Mouse (Mus musculus) left cerebral cortex, postnatal 14 days (tissue): ENCODE data around the gene Dnase1l2. TPM values are rescaled to one million over a fixed set of nuclear protein-coding genes. Genes with fewer than 3 reads are reported as not detected.
A peak's percentile ranks its signal among the peaks of the same experiment; 100 is the strongest.
"Not testable (repeated sequence)": the region's sequence is repeated elsewhere in the genome, so short reads cannot be mapped to it uniquely, and the experiment has no call there.

Experiments
- DNase-seq, 2 experiments: peaks; one replicate each; pipeline ENCODE4 v3.0.0; 2021 to 2022; ENCODE audit warnings: low spot score in 2 of 2, mixed read lengths in 1 of 2
- intact Hi-C: fragments of 180-260 bp; cut with DNase I; formaldehyde crosslinking; loops from one replicate; pipeline ENCODE4 v1.15.1; 2025
- total RNA-seq, 2 experiments: library from RNA; stranded (reverse); gene quantifications; 2 replicates each; pipeline ENCODE4 v1.2.3; 2021

Dnase1l2 gene
- total RNA-seq, 2 experiments from 2014 or later: 4.8 to 6.5 TPM

DNA sequence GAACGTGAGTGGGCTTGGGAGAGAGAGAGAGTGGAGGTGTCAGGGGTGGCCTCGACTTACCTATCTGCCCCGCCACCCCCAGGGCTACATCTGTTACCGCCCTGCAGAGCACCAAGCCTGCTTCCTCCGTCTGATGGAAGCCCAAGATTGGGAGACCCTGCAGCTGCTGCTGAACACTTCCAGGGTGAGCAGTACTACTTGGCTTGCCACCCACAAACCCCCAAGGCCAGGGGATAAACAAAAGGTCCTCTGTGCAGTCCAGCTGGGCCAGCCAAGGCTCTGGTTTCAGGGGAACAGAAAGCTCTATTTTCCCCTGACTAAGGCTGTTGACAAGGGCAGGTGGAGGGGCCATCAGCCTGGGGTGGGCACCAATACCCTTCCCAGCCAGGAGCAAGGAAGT, 31.7 kb upstream of the Dnase1l2 start:
- intact Hi-C loops: no loop called here
- peak; percentile 59 to 69 for DNase-seq

DNA sequence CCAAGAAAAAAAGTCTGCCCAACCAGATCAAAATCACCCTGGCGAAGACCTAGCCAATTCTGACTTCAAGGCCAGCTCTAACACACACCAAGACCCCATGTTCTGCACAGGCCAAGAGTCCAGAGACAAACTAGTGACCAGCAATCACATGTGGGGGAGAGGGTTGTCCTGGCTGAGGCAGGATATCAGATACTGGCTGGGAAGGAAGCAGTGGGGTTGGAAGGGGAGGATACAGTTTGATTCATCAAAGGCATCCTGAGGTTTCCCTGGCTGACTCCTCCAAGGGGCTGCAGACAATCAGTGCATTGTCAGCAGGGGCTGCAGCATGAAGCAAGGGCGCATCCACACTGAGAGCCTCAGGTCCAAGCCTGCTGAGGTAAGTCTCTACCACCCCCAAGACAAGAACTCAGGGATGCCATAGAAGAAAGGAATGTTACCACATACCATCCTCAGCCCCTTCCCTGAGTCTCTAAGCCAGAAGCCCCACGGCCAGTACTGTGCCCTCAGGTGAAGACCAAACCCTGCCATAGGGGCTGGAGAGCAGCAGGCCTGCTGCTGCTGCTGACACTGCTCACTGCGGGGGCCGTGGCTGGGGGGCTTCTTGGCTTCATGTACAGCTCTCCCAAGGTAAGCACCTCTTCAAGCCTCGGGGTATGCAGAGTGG, 30.8 kb upstream of the Dnase1l2 start, which contains the start of gene Bricd5:
TSS of gene Bricd5 (plus strand) at position 273 of the 664 bp plus-strand sequence.
- intact Hi-C loops: no loop called here
- no peak for DNase-seq

DNA sequence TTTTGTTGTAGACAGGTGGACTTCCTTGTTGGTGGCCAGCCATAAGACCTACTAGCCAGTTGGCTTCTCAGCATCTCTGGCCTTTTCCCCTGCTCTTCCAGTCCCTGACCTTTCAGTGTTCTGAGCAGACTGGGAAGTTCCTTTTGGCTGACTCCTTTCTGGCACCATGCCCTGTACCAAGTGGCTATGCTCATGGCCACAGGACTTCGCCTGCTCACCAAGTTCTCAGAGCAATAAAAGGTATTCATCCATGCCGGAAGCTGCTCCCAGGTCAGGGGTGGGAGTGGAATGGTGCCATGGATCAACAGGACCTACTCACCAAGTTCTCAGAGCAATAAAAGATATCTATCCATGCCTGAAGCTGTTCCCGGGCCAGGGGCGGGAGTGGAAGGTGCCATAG, 29.6 kb upstream of the Dnase1l2 start:
- DNase-seq: no peak
- intact Hi-C loops: no loop called here

DNA sequence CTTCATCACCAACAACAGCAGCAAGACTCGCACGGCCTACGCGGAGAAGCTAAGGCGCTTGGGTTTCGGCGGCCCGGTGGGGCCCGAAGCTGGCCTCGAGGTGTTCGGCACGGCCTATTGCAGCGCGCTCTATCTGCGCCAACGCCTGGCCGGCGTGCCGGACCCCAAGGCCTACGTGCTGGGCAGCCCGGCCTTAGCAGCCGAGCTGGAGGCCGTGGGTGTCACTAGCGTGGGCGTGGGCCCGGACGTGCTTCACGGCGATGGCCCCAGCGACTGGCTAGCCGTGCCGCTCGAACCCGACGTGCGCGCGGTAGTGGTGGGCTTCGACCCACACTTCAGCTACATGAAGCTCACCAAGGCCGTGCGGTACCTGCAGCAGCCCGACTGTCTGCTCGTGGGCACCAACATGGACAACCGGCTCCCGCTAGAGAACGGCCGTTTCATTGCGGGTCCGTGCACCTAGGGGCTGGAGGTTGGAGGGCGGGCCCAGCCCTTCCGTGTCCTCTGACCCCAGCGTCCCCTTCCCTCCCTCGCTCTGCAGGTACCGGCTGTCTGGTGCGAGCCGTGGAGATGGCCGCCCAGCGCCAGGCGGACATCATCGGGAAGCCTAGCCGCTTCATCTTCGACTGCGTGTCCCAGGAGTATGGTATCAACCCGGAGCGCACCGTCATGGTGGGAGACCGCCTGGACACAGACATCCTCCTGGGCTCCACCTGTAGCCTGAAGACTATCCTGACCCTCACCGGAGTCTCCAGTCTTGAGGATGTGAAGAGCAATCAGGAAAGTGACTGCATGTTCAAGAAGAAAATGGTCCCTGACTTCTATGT, 28.0 kb upstream of the Dnase1l2 start:
- intact Hi-C loops: no loop called here
- no peak for DNase-seq

DNA sequence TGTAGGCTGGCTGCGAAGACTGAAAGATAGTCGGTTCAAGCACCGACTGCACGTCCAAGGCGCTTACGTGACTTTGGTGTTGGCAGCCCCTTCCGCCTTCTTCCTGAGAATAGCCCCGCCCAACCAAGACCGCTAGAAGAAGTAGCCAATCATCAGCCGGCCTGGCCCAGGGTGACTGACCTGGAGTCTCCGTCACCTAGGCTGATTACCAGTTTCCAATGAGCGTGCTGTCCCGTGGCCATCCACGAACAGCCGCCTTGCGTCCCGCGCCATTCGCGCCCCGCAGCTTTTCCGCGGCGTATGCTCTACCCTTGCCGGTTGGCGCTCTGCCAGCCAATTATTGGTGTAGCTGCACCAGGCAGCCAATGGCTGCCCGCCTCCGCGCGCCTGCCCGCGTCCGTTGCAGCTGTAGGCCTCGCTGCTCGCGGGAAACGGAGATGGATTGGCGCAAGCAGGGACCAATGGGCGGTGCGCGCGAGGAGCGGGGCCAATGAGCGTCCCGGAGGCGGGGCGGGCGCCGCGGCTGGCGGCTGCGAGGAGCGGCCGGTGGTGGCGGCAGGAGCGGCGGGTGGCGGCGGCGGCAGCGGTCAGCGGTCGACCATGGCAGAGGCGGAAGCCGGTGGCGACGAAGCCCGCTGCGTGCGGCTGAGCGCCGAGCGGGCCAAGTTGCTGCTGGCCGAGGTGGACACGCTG, 27.2 kb upstream of the Dnase1l2 start, which contains the start of the genes E4f1 and Pgp:
TSS of gene E4f1 (minus strand) at position 404 of the 693 bp plus-strand sequence.
TSS of gene Pgp (plus strand) at position 483 of the 693 bp plus-strand sequence.
- intact Hi-C loops: no loop called here
- DNase-seq: peak; percentile 99 to 100

DNA sequence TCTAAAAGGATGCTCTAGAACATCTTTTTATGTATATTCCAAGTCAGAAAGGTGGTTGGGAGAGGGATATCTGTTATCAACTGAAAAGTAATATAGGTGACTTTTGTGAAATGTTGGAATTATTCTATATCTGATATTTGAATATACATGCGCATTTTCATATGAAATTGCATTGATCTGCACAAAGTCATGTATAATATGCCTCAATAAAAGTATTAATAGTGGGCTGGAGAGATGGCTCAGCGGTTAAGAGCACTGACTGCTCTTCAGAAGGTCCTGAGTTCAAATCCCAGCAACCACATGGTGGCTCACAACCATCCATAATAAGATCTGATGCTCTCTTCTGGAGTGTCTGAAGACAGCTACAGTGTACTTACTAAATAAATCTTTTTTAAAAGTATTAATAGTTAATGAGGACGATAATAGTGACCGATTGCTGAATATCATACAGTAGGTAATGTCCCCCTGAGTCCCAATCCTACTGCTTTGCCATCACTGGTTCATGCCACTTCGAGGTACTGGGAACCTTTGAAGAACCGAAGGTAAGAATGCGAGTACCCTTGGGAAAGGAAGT, 26.5 kb upstream of the Dnase1l2 start:
- intact Hi-C loops: no loop called here
- no peak for DNase-seq

DNA sequence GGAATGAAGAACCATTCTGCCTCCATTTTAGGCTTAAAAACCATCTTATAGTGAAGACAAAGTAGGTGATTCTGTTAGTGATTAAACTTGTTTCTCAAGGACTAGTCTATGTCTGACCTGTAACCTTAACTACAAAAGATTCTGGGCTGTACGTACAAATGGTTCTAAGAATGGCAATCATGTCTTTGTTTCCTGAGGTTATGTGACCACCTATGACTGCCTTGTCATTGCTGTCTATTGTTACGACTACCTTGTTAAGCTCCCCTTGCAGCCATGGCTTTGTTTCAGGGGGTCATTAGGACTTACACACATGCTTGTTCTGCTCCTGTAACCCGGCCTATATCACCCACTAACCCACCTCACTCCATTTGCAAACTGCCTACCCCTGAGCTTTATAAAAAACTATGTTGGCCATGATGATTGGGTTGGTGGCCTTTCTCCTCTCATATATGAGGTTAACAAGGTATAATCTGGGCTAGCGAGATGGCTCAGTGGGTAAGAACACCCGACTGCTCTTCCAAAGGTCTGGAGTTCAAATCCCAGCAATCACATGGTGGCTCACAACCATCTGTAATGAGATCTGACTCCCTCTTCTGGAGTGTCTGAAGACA, 25.8 kb upstream of the Dnase1l2 start:
- intact Hi-C loops: no loop called here
- no peak for DNase-seq

DNA sequence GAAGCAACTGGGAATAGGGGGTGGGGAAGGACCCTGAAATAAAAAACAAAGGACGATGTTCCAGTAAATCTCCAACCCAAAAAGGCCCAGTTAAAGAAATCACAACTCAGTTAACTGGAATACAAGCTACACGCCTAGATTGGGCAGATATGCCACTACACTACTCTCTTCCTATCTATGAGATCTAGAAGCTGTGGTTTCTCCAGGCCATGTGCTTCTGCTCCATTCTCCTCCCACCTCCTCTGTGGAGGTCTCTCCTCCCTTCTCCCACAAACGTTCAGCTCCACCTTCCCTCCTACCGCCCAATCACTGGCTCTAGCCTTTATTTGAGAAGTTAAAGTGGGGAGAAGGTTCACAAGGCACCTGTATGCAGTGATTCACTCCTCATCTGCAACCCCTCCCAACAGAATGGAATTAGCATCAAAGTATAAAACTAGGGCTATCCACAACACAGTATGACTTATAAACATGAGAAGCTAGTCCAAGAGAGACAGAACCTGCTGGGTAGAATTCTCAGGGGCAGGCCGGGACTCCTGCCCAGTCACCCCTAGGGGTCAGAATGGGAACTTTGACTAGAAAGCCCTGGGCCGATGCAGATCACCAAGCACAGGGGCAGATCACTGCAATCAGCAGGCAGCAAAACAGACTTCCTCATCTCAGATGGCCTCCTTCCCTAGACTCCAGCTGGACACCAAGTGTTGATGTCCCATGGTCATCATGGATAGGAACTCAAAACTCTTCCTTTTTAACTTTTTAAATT, 20.6 kb upstream of the Dnase1l2 start:
- intact Hi-C loops: no loop called here
- DNase-seq: no peak

DNA sequence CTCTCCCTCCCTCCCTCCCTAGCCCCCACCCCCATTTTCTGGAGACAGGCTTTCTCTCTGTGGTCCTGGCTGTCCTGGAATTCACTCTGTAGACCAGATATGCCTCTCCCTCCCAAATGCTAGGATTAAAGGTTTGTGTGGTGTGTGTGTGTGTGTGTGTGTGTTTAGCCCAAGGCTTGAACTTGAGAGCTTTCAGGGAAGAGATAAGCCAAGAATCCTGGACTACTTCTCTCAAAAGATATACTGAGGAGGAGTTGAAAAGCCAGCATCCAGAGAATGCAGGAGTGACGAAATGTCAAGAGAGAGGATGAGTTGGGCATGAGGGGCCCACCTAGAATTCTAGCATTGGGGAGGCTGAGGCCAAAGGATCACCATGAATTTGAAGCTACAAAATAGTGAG, 20.0 kb upstream of the Dnase1l2 start:
- no peak for DNase-seq
- intact Hi-C loops: no loop called here

DNA sequence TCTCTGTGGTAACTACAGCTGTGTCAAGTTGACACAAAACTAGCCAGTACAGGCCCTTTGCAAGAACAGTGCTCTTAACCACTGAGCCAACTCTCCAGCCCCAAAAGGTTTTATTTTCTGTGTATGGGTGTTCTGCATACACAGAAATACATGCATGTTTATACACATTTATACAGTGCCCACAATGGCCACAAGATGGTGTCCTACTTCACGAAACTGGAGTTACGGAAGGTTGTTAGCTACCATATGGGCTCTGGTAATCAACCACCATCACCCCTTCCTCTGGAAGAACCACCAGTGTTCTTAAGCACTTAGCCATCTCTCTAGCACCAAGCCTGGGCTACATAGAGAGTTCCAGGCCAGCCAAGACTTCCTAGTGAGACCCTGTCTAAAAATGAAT, 18.7 kb upstream of the Dnase1l2 start:
- intact Hi-C loops: no loop called here
- no peak for DNase-seq

DNA sequence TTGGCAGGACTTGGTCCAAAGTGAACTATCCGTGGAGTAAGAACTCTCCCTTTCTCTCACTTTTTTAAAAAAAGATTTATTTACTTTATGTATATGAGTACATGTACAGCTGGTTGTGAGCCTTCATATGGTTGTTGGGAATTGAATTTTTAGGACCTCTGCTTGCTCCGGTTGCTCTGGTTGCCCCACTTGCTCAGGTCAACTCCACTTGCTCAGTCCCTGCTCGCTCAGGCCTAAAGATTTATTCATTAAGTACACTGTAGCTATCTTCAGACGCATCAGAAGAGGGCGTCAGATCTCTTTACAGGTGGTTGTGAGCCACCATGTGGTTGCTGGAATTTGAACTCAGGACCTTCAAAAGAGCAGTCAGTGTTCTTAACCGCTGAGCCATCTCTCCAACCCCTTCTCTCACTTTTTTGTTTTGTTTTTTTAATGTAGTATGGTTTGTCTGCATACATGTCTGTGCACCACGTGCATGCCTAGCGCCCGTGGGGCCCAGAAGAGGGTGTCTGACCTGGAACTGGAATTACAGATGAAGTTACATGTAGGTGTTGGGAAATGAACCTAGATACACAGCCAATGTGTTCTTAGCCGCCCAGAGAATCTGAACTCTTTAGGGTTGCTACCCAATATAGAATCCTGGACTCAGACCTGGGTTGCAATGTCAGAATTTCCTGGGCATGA, 12.8 kb upstream of the Dnase1l2 start:
- DNase-seq, intact Hi-C loops: not testable (repeated sequence)

DNA sequence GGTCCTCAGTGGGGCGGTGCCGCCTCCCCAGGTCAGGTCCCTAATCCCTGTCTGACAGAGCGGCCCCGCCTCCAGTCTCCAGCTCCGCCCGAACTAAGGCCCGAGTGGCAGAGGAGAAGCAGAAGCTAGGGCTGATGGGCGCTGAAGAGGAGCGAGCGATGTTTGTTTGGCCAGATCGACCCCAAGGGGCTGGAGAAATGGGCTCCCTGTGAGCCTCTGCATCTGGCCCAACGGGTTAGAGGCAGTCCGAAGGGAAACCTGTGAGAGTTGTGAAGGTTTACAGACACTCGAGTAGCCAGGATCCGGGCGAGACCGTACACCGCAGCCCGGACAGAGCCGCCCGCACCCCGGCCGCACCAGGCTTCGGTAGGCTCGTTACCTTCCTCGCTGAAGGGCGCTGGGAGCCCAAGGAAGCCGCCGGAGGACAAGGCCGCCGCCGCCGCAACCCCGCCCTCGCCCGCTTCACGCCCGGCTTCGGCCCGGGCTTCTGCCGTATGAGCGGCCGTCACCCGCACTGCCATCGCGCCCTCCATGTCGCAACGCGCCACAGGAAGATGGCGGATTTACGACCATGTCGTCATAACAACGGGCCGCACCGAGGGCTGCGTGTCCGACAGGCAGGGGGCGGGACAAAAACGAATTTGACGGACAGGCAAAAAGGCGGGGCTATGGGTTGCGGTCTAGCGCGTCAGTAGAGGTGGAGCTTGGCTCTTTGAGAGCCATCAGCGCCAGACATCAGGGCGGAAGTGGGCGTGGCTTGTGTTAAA, 12.0 kb upstream of the Dnase1l2 start:
- intact Hi-C loops: no loop called here
- peak; percentile 99 for DNase-seq

DNA sequence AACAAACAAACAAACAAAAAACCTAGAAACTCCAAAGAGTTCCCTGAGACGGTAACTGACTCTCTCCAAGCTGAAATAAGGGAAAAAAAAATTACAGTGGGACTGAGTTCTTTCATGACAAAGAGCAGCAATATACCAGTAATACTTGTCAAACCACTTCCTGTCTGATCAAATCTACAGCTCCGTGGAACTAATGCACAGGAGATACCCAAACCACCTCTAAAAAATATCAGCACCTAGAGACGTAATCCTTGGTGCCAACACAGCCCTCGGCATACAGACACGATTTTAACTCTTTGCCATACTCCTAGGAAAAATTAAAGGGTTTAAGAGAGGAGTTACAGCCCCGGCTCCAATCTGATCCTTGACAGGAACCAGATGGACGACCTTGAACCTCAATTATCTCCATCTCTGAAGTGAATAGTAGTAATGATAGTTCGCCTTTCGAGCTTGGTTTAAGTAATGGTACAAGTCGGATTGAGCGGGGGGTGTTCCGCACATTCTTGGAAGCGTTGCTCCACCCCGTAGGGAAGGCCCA, 11.4 kb upstream of the Dnase1l2 start:
- no peak for DNase-seq
- intact Hi-C loops: no loop called here

DNA sequence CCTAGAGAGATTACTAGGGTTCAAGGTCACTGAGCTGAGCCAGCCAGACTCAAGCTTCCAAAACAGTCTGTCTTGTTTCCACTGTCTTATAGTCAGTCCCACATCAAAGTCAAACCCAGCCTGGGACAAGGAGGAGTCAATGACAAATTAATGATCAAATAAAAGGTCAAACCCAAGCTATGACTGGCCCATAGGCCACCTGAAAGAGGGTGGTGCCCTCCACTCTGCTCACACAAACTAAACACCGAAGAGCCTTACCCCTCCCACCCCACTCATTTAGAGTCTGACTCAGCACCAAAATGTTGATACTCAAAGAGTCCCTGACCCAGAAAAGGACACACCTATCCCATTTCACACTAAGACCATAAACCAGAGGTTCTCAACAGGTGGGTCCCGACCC, 10.5 kb upstream of the Dnase1l2 start:
- DNase-seq: no peak
- intact Hi-C loops: no loop called here

DNA sequence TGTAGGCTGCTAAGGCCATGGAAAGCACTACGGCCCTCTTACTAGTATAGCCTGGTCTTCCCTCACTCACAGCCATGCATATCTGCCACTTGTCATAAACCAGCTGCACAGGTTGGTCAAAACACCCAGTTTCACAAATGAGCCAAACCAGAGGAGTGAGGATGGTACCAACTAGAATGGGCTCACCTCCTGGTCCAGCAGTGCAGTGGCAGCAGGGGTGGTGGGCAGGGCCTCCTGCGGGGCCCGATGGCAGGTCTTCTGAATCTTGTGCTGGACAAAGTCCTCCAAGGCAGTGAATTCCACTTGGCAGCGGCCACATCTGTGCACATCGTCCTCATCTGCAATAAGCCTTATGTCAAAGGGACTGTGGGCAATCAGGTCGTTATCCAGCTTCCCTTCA, 8.3 kb upstream of the Dnase1l2 start:
- intact Hi-C loops: no loop called here
- DNase-seq: no peak

DNA sequence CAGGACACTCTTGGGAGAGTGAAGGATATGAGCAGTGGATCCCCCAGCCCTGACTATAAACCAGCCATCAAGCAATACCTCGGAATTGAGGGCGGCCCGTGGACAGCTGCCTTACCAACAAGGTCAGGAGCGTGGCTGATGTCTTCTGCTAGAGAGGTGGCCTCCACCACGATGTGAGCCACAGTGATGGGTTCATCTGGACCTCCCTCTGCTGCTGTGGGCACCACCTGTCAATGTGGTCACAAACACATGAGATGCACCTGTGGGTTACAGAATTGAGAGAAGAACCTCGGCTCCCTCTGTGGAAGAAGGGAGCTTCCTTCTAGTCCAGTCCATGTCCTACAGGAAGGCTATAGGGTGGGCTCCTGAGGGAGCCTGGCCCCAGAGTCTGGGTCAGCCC, 6.6 kb upstream of the Dnase1l2 start:
- DNase-seq: no peak
- intact Hi-C loops: no loop called here

DNA sequence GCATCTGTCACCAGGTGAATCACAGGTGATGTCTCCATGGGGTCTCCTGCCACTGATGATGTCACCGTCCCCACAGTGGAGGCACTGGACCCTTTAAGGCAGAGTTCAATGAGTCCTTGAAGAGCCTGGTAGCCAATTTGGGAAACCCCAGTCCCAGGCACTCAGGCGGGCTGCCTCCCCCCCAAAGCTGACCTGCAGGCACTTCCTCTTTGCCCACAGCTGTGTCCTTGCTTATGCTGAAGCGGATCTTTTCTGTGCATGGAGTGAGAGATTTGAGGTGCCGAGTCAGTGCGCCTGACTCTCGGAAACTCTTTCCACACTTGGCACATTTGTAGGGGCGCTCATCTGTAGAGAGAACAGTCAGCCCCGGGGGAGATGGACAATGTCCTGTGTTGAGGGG, 3.7 kb upstream of the Dnase1l2 start:
- no peak for DNase-seq
- intact Hi-C loops: no loop called here
